Mouse (Mus musculus): ENCODE measurements around the gene Uri1.

DNA sequence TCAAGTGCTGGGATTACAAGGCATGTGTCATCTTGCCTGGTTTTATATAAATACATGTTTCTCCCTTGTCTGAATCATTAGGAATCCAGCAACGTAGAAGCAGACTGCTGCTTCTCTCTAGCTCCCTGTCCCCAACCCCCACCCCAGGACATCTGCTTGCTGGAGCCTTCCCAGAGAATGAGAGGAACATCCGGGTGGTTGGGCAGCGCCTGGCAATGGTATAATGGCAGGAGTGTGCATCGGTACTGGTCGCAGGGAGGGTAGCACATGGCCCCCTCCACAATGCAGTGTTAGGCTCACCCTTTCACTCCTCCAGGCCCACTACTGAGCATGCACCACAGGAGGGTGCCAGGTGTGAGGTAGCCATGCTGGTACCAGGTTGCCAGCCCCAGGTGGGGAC is 93.6 kb downstream of the Uri1 start:
- TF ChIP-seq POLR2A (IDR thresholded peaks at IDR 0.05; ENCODE audit: control insufficient read depth, extremely low read depth, insufficient read depth, low read length, poor library complexity): no peak
- TF ChIP-seq CTCF (IDR thresholded peaks at IDR 0.05; ENCODE audit: borderline replicate concordance, control insufficient read depth, extremely low read depth, insufficient read depth, low read length, poor library complexity): no peak

Data from thymus, adult 2 months (tissue).